1 mouse cellular context compared by ENCODE assay signal in genomic region chr1:160854410-160854809, GRCm38 (mm10).
TF ChIP-seq lines count a peak whose summit lies in the region.

No protein-coding gene starts in this region.

TF ChIP-seq in MEL, 35 proteins besides CTCF, POLR2A, EP300 and RAD21:
- TF ChIP-seq ZKSCAN1 (IDR thresholded peaks at IDR 0.05; ENCODE audit: low read depth, low read length) (no peak), ZC3H11A (IDR thresholded peaks at IDR 0.05; ENCODE audit: low read depth, low read length) (peak; percentile 62; the same call in 1 of the 2 replicates), SMC3 (IDR thresholded peaks at IDR 0.05; ENCODE audit: low read depth, low read length) (peak; percentile 55), ZMIZ1 (IDR thresholded peaks at IDR 0.05; ENCODE audit: low read depth, low read length) (no peak)
